Mouse (Mus musculus) lung, postnatal 0 days (tissue): Measurements from ENCODE around the gene Dnajb4.

Experiments used
- CTCF ChIP-seq: IDR thresholded peaks from 2 replicates; pipeline ENCODE4 v1.5.1; 2016; ENCODE audit warnings: antibody characterized with exemption, mild to moderate bottlenecking
- EP300 ChIP-seq: IDR thresholded peaks from 2 replicates; pipeline ENCODE4 v1.6.1; 2016; ENCODE audit warnings: antibody characterized with exemption, mild to moderate bottlenecking, control low read depth

GRCm38 (mm10) chr3:152225906-152226305, 15.8 kb upstream of the Dnajb4 start:
- TF ChIP-seq EP300 (no peak), CTCF (no peak)
